Mouse (Mus musculus): Measurements from ENCODE around the gene Cldn14.
A peak's percentile ranks its signal among the peaks of the same experiment; 100 is the strongest.

Cldn14 gene

DNA sequence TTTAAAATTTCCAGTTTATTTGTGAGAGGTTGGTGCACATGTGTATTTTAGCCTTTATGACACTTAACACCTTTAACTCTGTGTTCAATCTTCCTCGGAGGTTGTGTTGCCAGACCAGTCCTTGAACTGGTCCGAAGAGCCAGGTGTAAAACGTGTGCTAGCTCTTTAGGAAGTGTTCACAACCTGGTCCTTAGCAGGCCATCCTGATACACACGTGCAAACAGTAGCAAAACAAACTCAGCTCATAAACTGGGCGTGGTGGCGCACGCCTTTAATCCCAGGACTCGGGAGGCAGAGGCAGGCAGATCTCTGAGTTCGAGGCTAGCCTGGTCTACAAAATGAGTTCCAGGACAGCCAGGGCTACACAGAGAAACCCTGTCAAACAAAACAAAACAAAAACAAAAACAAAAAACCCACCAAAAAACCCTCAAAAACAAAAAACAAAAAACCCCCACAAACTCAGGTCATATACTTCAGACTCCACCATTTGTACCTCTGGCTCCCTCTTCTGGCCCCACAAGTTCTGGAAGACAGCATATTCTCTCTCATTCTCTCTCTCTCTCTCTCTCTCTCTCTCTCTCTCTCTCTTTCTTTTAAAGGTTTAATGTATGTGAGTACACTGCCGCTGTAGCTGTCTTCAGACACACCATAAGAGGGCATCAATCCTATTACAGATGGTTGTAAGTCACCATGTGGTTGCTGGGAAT lies 65.7 kb downstream of the Cldn14 start:
- DNase-seq = no peak

GRCm38 (mm10) chr16:93941781-93942567 lies 66.7 kb downstream of the Cldn14 start:
- DNase-seq = peak; percentile 12 to 19

DNA sequence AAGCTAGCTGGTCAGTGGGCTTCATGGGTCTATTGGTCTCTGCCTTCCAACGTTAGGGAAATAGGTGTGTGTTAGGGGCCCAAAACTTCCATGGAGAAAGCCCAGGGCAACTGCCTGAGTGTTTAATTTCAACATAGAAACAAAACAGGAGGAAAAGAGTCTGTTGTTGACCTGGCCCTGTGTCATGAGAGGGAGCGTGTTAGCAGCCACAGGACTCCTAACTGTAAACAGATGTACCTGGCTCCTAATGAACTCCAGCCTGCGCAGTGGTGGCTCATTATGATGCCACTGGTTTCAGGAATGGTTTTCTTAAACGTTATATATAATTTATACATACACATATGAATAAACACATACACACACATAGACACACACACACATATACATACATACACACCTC lies 68.7 kb downstream of the Cldn14 start:
- DNase-seq = no peak

- peak; percentile 80 to 81 for DNase-seq
Observed at GRCm38 (mm10) chr16:93938400-93938846, 70.2 kb downstream of the Cldn14 start.

GRCm38 (mm10) chr16:93935009-93935408 lies 73.6 kb downstream of the Cldn14 start:
- peak; percentile 61 for DNase-seq

GRCm38 (mm10) chr16:93934588-93934987 lies 74.0 kb downstream of the Cldn14 start:
- no peak for DNase-seq

- no peak for DNase-seq
Observed at GRCm38 (mm10) chr16:93932185-93933168, 76.2 kb downstream of the Cldn14 start.

- no peak for DNase-seq
Observed at GRCm38 (mm10) chr16:93929370-93930032, 79.1 kb downstream of the Cldn14 start.

- no peak for DNase-seq
Observed at GRCm38 (mm10) chr16:93925684-93926247, 82.9 kb downstream of the Cldn14 start.

GRCm38 (mm10) chr16:93923788-93924187 lies 84.8 kb downstream of the Cldn14 start:
- no peak for DNase-seq

- DNase-seq = no peak
Observed at GRCm38 (mm10) chr16:93922835-93923389, 85.7 kb downstream of the Cldn14 start.

DNA sequence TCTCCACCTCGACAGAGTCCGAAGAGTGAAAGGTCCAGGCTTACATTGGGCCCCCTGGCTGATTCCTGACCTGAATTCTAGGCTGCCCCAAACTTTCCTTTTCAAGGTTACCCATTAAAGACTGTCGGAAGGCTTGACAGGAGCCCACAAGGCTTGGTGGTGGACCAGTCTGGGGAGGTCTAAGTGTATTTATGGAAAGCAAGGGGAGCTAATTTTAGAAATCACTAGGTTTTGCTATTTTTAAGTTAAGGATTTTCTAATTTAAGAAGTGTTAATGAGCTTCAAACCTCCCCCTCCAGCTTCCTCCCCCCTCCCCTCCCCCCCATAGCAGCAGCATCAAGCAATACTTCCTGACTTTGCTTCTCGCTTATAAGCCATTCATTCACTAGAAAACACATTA lies 88.0 kb downstream of the Cldn14 start:
- no peak for DNase-seq

DNA sequence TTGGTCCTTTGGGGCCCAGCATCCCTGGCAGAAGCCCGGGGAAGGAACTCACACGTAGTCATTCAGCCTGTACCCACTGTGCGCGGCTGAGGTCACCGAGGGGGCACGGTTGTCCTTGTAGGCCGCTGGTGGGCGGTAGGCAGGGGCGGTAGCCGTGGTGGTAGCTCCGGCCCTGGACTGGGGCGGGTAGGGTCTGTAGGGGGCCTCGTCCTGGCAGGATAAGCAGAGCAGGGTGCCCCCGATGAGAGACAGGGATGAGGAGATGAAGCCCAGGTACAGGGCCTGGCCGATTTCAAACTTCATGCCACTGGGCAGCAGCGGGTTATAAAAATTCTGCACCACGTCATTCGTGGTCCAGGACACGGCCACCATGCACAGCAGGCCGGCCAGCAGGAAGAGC lies 89.4 kb downstream of the Cldn14 start:
- no peak for DNase-seq

DNA sequence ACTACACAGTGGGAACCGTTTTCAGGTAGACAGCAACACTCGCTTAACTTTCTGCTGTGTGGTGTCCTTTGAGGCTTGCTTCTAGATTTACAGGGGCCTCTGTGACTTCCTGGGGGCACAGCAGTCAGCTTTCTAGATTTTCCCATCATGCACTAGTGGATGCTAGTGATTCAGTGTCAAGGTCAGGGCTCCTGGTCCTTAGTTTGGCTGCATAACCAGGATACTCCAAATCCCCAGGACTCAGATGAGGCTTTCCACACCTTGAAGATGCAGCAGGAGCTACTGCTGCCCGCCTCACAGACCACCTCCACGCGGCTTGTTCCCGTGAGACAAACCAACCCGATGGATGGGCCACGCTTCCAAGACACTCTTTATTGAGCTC lies 90.0 kb downstream of the Cldn14 start:
- DNase-seq = no peak

DNA sequence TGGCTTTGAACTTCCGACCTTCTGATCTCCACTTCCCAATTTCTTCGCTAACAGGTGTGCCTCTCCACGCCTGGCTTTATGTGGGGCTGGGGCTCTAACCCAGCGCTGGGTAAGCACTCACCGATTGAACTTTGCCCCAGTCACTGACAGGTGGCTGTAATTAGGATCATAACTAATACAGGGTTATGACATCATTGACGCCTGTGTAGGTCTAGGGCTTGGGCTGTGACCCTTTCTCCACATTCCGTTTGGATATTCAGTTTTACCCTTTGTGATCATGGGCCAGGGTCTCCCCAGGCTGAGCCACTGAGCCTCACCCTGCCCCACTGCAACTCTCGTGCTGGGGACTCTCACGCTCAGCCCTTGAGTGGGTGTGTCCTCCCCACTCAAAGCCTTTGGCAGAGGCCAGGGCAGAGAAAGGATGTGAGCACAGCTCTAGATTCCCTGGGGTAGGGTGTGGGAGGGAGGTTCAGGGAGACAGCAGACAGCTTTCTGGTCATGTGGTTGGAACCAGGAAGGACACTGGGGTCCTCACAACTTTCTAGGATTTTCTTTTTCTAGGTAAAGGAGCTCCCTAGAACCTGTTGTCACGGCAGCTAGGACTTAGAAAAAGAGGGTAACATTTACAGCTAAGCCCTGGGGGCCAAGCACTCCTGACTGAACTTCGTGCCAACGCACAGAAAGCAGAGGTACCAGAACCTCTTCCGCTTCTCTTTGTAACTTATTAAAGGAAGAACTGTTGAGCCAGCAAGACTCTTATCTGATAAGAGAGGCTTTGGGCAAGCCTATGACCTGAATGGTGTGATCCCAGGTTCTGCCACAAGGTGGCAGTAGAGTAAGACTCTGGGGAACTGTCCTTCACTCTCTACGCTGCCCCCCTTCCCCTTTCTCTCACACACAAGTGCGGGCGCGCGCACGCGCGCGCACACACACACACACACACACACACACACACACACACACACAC lies 90.6 kb downstream of the Cldn14 start:
- DNase-seq = peak; percentile 90

DNA sequence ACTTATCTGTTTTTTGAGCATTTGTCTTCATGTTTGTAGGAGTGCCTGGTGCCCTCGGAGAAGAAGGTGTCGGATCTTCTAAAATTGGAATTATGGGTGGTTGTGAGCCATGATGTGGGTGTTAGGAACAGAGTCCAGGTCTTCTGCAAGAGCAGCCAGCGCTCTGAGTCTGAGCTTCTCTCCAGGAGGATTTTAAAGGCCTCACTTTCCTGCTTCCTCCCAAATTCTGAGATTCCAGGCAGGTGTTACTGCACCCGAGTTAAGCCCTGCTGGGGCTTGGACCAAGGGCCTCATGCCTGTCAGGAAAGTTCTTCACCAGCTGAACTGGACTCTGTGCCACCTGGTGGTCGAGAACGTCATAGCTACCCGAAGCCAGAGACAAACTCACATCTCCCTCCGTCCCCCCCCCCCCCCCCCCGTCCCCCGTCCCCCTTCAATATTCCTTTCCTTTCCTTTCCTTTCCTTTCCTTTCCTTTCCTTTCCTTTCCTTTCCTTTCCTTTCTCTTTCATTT lies 93.2 kb downstream of the Cldn14 start:
- peak; percentile 66 to 73 for DNase-seq

DNA sequence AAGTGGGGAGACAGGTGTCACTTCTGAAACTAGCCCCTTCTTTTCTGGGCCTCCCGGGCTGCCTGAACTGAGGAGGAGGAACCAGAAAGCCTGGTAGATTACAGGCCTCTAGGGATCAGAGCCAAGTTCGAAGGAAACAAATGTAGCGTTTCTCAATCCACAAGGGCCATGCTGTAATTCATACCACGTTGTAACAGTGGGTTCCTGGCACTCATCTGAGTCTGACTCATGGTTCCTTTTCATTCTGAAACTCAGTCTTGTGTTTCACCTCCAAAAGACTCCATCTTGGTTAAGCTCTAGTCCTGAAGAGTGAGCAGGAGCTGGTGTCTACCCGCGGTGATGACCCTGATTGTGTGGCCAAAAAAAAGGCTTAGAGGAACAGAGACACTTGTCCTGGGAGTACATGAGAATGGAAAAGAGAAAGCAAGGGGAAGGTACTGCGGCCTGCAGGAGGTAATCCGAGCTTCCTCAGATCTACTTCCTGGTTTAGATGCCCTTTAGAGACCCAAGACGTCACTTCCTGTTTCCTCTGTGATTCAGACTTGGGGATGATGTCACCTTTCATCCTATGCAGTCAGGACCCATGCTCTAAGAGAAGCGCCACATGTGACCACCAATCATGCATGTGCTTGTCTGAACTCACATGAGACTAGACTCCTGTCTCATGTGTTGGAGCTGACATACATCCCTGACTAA lies 94.6 kb downstream of the Cldn14 start:
- peak; percentile 51 to 52 for DNase-seq

DNA sequence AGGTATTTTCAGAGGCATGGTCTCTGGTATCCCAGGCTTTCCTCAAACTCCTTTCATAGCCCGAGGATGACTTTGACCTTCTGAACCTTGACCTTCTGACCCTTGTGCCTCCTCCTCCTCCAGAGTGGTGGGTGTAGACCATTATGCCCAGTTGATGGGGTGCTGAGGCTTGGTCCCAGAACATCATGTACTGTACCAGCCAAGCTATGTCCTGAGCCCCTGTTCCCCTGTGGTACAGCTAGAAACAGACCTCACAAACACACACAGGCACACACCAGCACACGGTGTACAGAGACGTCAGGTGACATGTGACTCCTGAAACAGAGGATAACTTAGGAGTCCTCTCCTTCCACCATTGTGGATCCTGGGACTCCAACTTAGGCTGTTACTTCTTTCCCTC lies 95.8 kb downstream of the Cldn14 start:
- no peak for DNase-seq

GRCm38 (mm10) chr16:93912158-93912557 lies 96.5 kb downstream of the Cldn14 start:
- DNase-seq = peak in 1 of 2 experiments; percentile 17

Measured in B cell, adult 2 months (primary cell).